Mouse (Mus musculus) MEL (cell line): ENCODE results near the gene Zfp683. TPM values are rescaled to one million over a fixed set of nuclear protein-coding genes. Genes with fewer than 3 reads are reported as not detected.
A peak's percentile ranks its signal among the peaks of the same experiment; 100 is the strongest.

Source experiments
- DNase-seq: peaks from one replicate; pipeline ENCODE4 v3.0.0; 2011; ENCODE audit warnings: low read depth, low spot score
- H3K27ac ChIP-seq: 2 replicates; pipeline ENCODE4 v1.5.1; 2012; ENCODE audit warnings: low read depth, mild to moderate bottlenecking, control low read depth, low read length, moderate library complexity; ENCODE audit not compliant: control insufficient read depth
- H3K27me3 ChIP-seq, 2 experiments: fragments of 150-350 bp in 1 of 2; sonication (generic) in 1 of 2; 2 replicates each; pipeline ENCODE4 v1.6.1; 2012; ENCODE audit warnings: low read length in 2 of 2, mild to moderate bottlenecking in 2 of 2, improper control_type of control experiment in 1 of 2, moderate library complexity in 1 of 2; ENCODE audit not compliant: insufficient read depth in 2 of 2, control insufficient read depth in 1 of 2
- H3K36me3 ChIP-seq, 2 experiments: 2 replicates each; pipeline ENCODE4 v1.6.1; 2012 to 2014; ENCODE audit warnings: low read length in 2 of 2, improper control_type of control experiment in 1 of 2, inconsistent platforms in 1 of 2, mild to moderate bottlenecking in 1 of 2; ENCODE audit not compliant: insufficient read depth in 2 of 2, control insufficient read depth in 1 of 2
- H3K4me1 ChIP-seq, 2 experiments: fragments of 150-350 bp in 1 of 2; sonication (generic) in 1 of 2; 2 replicates each; pipeline ENCODE4 v1.6.1; 2012; ENCODE audit warnings: low read length in 2 of 2, improper control_type of control experiment in 1 of 2, mild to moderate bottlenecking in 1 of 2; ENCODE audit not compliant: insufficient read depth in 2 of 2, control insufficient read depth in 1 of 2
- H3K4me3 ChIP-seq, 2 experiments: fragments of 150-350 bp in 1 of 2; sonication (generic) in 1 of 2; 2 replicates each; pipeline ENCODE4 v1.5.1; 2012; ENCODE audit warnings: low read depth in 2 of 2, low read length in 2 of 2, mild to moderate bottlenecking in 2 of 2, moderate library complexity in 2 of 2, control low read depth in 1 of 2, improper control_type of control experiment in 1 of 2; ENCODE audit not compliant: control insufficient read depth in 1 of 2, insufficient read depth in 1 of 2
- H3K79me2 ChIP-seq: 2 replicates; pipeline ENCODE4 v1.6.1; 2012; ENCODE audit warnings: mild to moderate bottlenecking, low read length, moderate library complexity; ENCODE audit not compliant: control insufficient read depth, poor library complexity, insufficient read depth
- H3K9ac ChIP-seq: 2 replicates; pipeline ENCODE4 v1.6.1; 2012; ENCODE audit warnings: low read depth, mild to moderate bottlenecking, control low read depth, low read length, moderate library complexity; ENCODE audit not compliant: control insufficient read depth, poor library complexity, severe bottlenecking
- H3K9me3 ChIP-seq: fragments of 150-350 bp; sonication (generic); replicated peaks from 2 replicates; pipeline ENCODE4 v1.6.1; 2012; ENCODE audit warnings: mild to moderate bottlenecking, low read length, improper control_type of control experiment, moderate library complexity; ENCODE audit not compliant: insufficient read depth
- CTCF ChIP-seq, 3 experiments: IDR thresholded peaks in 2 of 3; conservative IDR thresholded peaks in 1 of 3; 2 replicates each; pipeline ENCODE4 v1.5.1; 2011 to 2012; ENCODE audit warnings: low read length in 3 of 3, low read depth in 2 of 3, mild to moderate bottlenecking in 2 of 3, improper control_type of control experiment in 1 of 3, inconsistent platforms in 1 of 3, mixed read lengths in 1 of 3, moderate library complexity in 1 of 3; ENCODE audit not compliant: control insufficient read depth in 1 of 3, insufficient read depth in 1 of 3, poor library complexity in 1 of 3, severe bottlenecking in 1 of 3
- EP300 ChIP-seq, 2 experiments: IDR thresholded peaks; 2 replicates each; pipeline ENCODE4 v1.6.1; 2011; ENCODE audit warnings: improper control_type of control experiment in 2 of 2, low read length in 2 of 2, low read depth in 1 of 2, mild to moderate bottlenecking in 1 of 2
- HCFC1 ChIP-seq: IDR thresholded peaks from 2 replicates; pipeline ENCODE4 v1.6.1; 2012; ENCODE audit warnings: low read depth, mild to moderate bottlenecking, inconsistent platforms, low read length, improper control_type of control experiment, moderate library complexity
- KAT2A ChIP-seq: conservative IDR thresholded peaks from 2 replicates; pipeline ENCODE4 v1.6.1; 2012; ENCODE audit warnings: low read depth, low read length, improper control_type of control experiment, inconsistent platforms
- MEF2A ChIP-seq: IDR thresholded peaks from 2 replicates; pipeline ENCODE4 v1.6.1; 2014; ENCODE audit warnings: low read depth, mild to moderate bottlenecking, inconsistent platforms, low read length, improper control_type of control experiment; ENCODE audit not compliant: poor library complexity, insufficient replicate concordance, severe bottlenecking; ENCODE audit errors: extremely low read depth
- MXI1 ChIP-seq: IDR thresholded peaks from 2 replicates; pipeline ENCODE4 v1.6.1; 2011; ENCODE audit warnings: mild to moderate bottlenecking, low read depth, low read length, improper control_type of control experiment
- MYB ChIP-seq: IDR thresholded peaks from 2 replicates; pipeline ENCODE4 v1.6.1; 2011; ENCODE audit warnings: mild to moderate bottlenecking, low read depth, low read length, improper control_type of control experiment
- POLR2A ChIP-seq, 2 experiments: IDR thresholded peaks; 2 replicates each; pipeline ENCODE4 v1.6.1; 2011 to 2012; ENCODE audit warnings: low read length in 2 of 2, mild to moderate bottlenecking in 2 of 2, control low read depth in 1 of 2, improper control_type of control experiment in 1 of 2, low read depth in 1 of 2, moderate library complexity in 1 of 2; ENCODE audit not compliant: control insufficient read depth in 1 of 2, insufficient read depth in 1 of 2, poor library complexity in 1 of 2
- RAD21 ChIP-seq: IDR thresholded peaks from 2 replicates; pipeline ENCODE4 v1.6.1; 2011; ENCODE audit warnings: mild to moderate bottlenecking, low read depth, low read length, improper control_type of control experiment
- SMC3 ChIP-seq: IDR thresholded peaks from 2 replicates; pipeline ENCODE4 v1.6.1; 2011; ENCODE audit warnings: low read depth, low read length, improper control_type of control experiment
- USF1 ChIP-seq: IDR thresholded peaks from 2 replicates; pipeline ENCODE4 v1.6.1; 2014; ENCODE audit warnings: low read depth, mild to moderate bottlenecking, inconsistent platforms, low read length, improper control_type of control experiment, moderate library complexity
- ZNF384 ChIP-seq: IDR thresholded peaks from 2 replicates; pipeline ENCODE4 v1.6.1; 2012; ENCODE audit warnings: low read depth, mild to moderate bottlenecking, inconsistent platforms, low read length, improper control_type of control experiment
- polyA plus RNA-seq, 2 experiments: library from polyadenylated mRNA; stranded (reverse) in 1 of 2; unstranded in 1 of 2; fragments of >175 nt in 1 of 2; fragments of >200 nt in 1 of 2; gene quantifications; 2 replicates each; pipeline versions ENCODE4 v1.2.1 to v1.2.4; 2012; ENCODE audit warnings: low replicate concordance in 2 of 2, low read depth in 1 of 2; ENCODE audit not compliant: insufficient read length in 2 of 2, insufficient read depth in 1 of 2, missing spikeins in 1 of 2
- total RNA-seq: library from RNA; depleted of rRNA; stranded (reverse); fragments of 300-350 nt; gene quantifications from 2 replicates; pipeline ENCODE4 v1.2.3, GENCODE M21; 2012

Zfp683 gene
- total and polyA plus RNA-seq, 3 experiments, result not detected

DNA sequence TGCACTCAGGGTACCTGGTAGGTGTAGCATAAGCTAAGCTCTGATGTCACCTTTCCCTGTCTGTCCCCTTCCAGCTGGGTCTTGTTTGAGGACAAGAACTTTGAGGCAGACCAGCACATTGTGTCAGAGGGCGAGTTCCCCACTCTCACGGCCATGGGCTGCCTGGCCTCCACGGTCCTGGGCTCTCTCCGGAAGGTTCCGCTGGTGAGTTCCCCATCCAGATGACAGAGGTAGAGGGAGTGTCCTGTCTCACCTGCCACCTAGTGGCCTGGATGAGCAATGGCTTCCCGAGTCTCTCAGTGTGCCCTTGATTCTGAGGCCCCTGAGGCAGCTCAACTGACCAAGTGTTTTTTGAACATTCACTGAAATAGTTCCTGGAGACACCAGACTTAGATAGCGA lies 33.8 kb downstream of the Zfp683 start:
- H3K9ac ChIP-seq, result peak overlapping the region; percentile 50
- no peaks in the 10 kb centered on the region for H3K9me3 ChIP-seq
- peaks cover 0 to 6% of the 10 kb centered on the region in 2 experiments; a peak in 1 of 4 replicates for H3K4me1 ChIP-seq
- no peak overlapping the region for H3K27ac ChIP-seq
- DNase-seq, result peak; percentile 67
- 0 out of 4 replicates have a peak, but pooled peaks cover 0 to under 1% of the 10 kb centered on the region in 2 experiments for H3K36me3 ChIP-seq
- TF ChIP-seq SMC3 (peak; percentile 72), RAD21 (peak; percentile 55), EP300 (IDR thresholded peaks at IDR 0.05; ENCODE audit: low read depth in 1 of 2, low read length in 2 of 2) (no peak), POLR2A (IDR thresholded peaks at IDR 0.05; ENCODE audit: control insufficient read depth in 1 of 2, insufficient read depth in 1 of 2, low read depth in 1 of 2, low read length in 2 of 2, poor library complexity in 1 of 2) (peak in 1 of 2 experiments; percentile 31; a peak in 1 of 4 replicates), USF1 (no peak), MEF2A (no peak), KAT2A (no peak), CTCF (IDR thresholded peaks at IDR 0.05 in 2 of 3, conservative IDR thresholded peaks at IDR 0.05 in 1 of 3; ENCODE audit: control insufficient read depth in 1 of 3, insufficient read depth in 1 of 3, low read depth in 2 of 3, low read length in 3 of 3, poor library complexity in 1 of 3, severe bottlenecking in 1 of 3) (peak; percentile 72 to 85 (median 75); a peak in 5 of 6 replicates), HCFC1 (peak; percentile 49; the same call in 1 of the 2 replicates)
- no peaks in the 10 kb centered on the region for H3K27me3 ChIP-seq
- H3K79me2 ChIP-seq, result no peaks in the 10 kb centered on the region
- peak overlapping the region in 1 of 2 experiments; percentile 37; a peak in 2 of 4 replicates for H3K4me3 ChIP-seq

DNA sequence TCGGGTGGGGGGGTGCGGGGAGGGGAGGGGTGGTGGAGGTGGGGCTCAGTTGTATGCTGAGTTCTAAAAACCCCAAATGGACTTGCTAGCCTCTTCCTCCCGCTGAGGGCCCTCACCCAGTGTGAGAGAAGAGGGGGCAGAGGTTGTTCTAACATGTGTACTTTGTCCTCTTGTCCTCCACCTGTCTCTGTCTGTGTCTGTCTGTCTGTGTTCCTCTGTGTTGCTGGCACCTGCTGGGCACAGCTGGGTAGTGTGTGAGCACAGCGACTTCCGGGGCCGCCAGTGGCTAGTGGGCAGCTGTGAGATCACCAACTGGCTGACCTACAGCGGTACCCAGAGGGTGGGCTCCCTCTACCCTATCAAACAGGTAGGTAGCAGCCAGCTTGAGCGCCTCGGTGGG lies 35.4 kb downstream of the Zfp683 start:
- Histone ChIP-seq H3K27ac (no peak overlapping the region), H3K4me3 (no peak overlapping the region), H3K27me3 (no peaks in the 10 kb centered on the region), H3K9ac (no peak overlapping the region), H3K4me1 (peaks cover 0 to 5% of the 10 kb centered on the region in 2 experiments; a peak in 1 of 4 replicates), H3K36me3 (no peaks in the 10 kb centered on the region), H3K9me3 (no peaks in the 10 kb centered on the region), H3K79me2 (no peaks in the 10 kb centered on the region)
- TF ChIP-seq ZNF384, result no peak
- TF ChIP-seq MYB, result no peak
- no peak for DNase-seq

DNA sequence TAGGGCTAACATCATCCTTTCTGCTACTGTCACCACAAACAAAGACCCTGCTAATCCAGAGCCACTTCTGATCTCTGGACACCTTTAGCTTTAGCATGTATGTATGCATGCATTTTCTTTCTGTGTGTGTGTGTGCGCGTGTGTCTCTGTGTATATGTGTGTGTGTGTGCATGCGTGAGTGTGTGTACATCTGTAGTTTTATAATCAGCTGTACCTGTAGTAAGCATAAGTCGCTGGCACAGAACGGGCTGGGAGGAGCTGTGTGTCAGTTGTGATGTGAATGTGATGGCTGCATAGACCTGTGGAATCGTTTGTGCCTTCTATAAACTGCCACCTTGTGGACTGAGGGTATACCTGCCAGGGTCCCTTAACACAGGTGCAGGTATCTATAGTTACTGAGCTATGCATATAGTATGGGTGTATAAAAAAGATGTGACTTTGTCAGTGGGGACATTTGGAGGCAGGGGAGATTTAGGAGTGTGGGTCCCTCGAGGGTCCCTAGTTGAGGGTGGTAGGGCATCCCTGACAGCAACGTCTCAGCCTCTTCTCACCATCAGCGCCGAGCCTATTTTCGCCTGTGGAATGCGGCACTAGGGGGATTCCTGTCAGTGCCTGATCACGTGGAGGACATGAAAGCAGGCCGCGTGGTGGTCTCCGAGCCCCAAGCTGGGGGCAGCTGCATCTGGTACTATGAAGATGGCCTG lies 37.0 kb downstream of the Zfp683 start:
- no peak overlapping the region for H3K9ac ChIP-seq
- H3K36me3 ChIP-seq, result peaks cover 0 to 5% of the 10 kb centered on the region in 2 experiments; a peak in 1 of 4 replicates
- no peaks in the 10 kb centered on the region for H3K9me3 ChIP-seq
- H3K79me2 ChIP-seq, result no peaks in the 10 kb centered on the region
- TF ChIP-seq CTCF (IDR thresholded peaks at IDR 0.05 in 2 of 3, conservative IDR thresholded peaks at IDR 0.05 in 1 of 3; ENCODE audit: control insufficient read depth in 1 of 3, insufficient read depth in 1 of 3, low read depth in 2 of 3, low read length in 3 of 3, poor library complexity in 1 of 3, severe bottlenecking in 1 of 3) (peak in 1 of 3 experiments; percentile 20; a peak in 2 of 6 replicates), MXI1 (no peak)
- H3K27ac ChIP-seq, result no peak overlapping the region
- H3K4me3 ChIP-seq, result no peak overlapping the region
- DNase-seq, result no peak
- no peaks in the 10 kb centered on the region for H3K27me3 ChIP-seq
- H3K4me1 ChIP-seq, result peaks cover 6 to 11% of the 10 kb centered on the region in 2 experiments; a peak in 3 of 4 replicates
